ENCODE assay signal across 8 mouse cellular contexts in genomic region chr2:3474861-3475283, GRCm38 (mm10). TPM values are rescaled to one million over a fixed set of nuclear protein-coding genes. Genes with fewer than 3 reads are reported as not detected.
DNase-seq lines count a peak whose midpoint lies in the region; ATAC-seq lines count a peak whose summit lies in the region.

Suv39h2 (minus strand) TSS chr2:3475031.

- H3K9ac ChIP-seq in hindbrain, embryonic 14.5 days = peak within 1 kb of the TSS; percentile 79

- DNase-seq in R1 (ENCODE audit: low read depth, low spot score) = peak; percentile 93
- DNase-seq in cerebellum, postnatal 25 days = peak; percentile 99
- peak; percentile 82 to 94 for DNase-seq in frontal cortex, postnatal 25 days (ENCODE audit: low spot score in 2 of 2)
- peak; percentile 98 for DNase-seq in hindbrain, embryonic 14.5 days (ENCODE audit: low spot score)
- DNase-seq in layer of hippocampus, postnatal 36 days = peak; percentile 96
- peak; percentile 97 for DNase-seq in lung, postnatal 36 days
- peak; percentile 98 for DNase-seq in retina, postnatal 1 day
- DNase-seq in urinary bladder, adult 18-20 months (ENCODE audit: low spot score in 2 of 2) = peak; percentile 93 to 94

- H3K4me3 ChIP-seq in hindbrain, embryonic 14.5 days (replicated peaks; ENCODE audit: low read length) = peak within 1 kb of the TSS; percentile 88

- peak within 1 kb of the TSS; percentile 87 for H3K27ac ChIP-seq in hindbrain, embryonic 14.5 days

- peak; percentile 96 for ATAC-seq in hindbrain, embryonic 14.5 days (ENCODE audit: low FRiP score)

- H3K4me2 ChIP-seq in hindbrain, embryonic 14.5 days (replicated peaks) = peak within 1 kb of the TSS; percentile 79

- H3K27me3 ChIP-seq in hindbrain, embryonic 14.5 days (ENCODE audit: control insufficient read depth, insufficient read depth, low read length) = no peaks in the 10 kb centered on the region

- H3K4me1 ChIP-seq in hindbrain, embryonic 14.5 days (replicated peaks; ENCODE audit: control insufficient read depth, insufficient read depth, low read length) = peaks cover 11% of the 10 kb centered on the region

- 0 out of 2 replicates have a peak, but pooled peaks cover 6% of the 10 kb centered on the region for H3K36me3 ChIP-seq in hindbrain, embryonic 14.5 days (replicated peaks; ENCODE audit: control insufficient read depth, insufficient read depth)

- under 1% methylated on average over 41 of the region's 42 CpGs for WGBS in hindbrain, embryonic 14.5 days

- no peaks in the 10 kb centered on the region for H3K9me3 ChIP-seq in hindbrain, embryonic 14.5 days (ENCODE audit: control insufficient read depth, low read length)

RNA-seq across cellular contexts. Expression of gene Suv39h2, which starts in this region (rescaled TPM):
- polyA plus RNA-seq in hindbrain, embryonic 14.5 days (2014; fragmentation: Nextera tagmentation; extraction: Ambion mirVana) = 10.0 and 11.1 TPM in 2 replicates
- 1 to 10 TPM; 3.5 to 4.5 TPM for total RNA-seq in layer of hippocampus, postnatal 36 days (2021)

Comparison
In these comparisons a context has a peak if more than half of its experiments do, and no peak if none do; other contexts are left out.
1. Peak in every context shown above with its lines: DNase-seq, ATAC-seq, H3K4me3 ChIP-seq and H3K27ac ChIP-seq.